Mouse (Mus musculus) adrenal gland, adult 2 months (tissue): ENCODE data around the gene Phlpp2. TPM values are rescaled to one million over a fixed set of nuclear protein-coding genes. Genes with fewer than 3 reads are reported as not detected.

Experiments
- DNase-seq: peaks from one replicate; pipeline ENCODE4 v3.0.0; 2021
- polyA plus RNA-seq: library from polyadenylated mRNA; depleted of rRNA; stranded (reverse); fragments of >200 nt; gene quantifications from 2 replicates; pipeline ENCODE4 v1.2.3, GENCODE M21; 2012
- total RNA-seq, 2 experiments: library from RNA; stranded (reverse); gene quantifications; 2 replicates each; pipeline ENCODE4 v1.2.3; 2021

Gene Phlpp2
- total and polyA plus RNA-seq, 3 experiments, result 2.8 to 10.1 (median 6.2) TPM

DNA sequence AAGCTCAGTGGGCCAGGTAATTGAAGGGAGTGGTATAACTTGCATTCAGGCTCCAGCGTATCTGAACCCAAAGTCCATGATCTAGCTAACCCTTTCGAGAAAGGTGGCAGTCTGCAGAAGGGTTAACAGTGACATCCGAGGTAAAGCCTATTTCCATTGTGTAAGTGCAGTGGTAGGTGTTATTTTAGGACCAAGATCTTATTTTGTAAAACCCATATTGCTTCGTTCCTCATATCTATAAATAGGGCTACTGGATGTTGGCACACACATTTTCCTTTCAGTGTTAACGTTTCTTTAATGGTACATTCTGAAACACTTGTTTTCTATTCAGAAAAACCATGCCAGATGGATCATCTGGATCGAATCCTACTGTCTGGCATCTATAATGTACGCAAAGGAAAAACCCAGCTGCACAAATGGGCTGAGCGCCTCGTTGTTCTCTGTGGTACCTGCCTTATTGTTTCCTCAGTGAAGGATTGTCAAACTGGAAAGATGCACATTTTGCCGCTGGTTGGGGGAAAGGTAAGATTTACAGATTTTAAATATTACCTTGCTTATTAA lies 35.6 kb downstream of the Phlpp2 start:
- no peak for DNase-seq

DNA sequence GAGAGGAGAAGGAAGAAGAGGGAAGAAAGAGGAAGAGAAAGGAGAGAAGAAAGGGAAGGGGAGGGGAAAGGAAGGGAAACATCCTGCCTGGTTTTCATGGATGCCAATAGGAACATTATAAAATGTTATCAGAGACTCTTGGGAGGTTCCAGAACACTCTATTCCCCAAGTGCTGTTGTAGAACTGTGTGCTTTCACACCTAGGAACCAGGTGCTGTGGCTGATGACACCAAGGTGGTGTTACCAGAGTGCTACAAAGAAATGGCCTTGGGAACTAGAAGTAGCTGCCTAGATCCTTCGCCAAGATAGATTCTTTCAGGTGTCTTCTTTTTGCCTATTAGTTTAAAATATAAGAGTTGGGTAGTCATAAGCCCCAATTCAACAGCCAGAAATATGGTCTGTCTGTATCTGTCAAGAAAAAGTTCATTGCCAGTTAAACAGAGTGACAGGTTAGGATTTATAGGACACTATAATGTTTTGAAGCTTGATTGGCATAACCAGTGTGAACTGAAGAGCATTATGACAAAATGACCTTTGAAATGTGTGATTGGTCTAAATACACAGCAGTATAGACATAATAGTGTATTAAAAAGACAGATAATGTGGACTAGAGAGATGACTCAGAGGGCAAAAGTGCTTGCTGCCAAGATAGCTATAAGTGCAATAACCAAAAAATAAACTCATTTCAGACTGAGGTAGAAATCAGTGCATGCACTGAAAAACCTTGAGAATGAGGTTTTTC lies 36.8 kb downstream of the Phlpp2 start:
- DNase-seq, result no peak

DNA sequence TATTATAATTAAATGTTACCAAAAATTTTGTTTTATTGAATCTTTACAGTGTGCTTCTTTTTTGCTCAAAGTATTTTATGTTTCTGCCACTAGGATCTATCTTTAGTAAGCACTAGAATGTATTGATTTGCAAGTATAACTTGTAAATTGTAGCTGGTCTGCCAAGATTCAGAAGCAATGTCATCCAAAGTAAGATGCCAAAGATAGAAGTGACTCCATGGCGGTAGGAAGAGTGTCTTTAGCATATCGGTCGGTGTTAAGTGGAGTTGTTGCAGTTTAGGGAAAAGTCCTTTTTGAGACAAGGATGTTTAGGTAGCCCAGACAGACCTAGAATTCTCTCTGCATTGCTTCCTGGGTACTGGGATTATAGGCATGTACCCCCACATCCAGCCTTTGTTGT lies 38.6 kb downstream of the Phlpp2 start:
- DNase-seq, result no peak

DNA sequence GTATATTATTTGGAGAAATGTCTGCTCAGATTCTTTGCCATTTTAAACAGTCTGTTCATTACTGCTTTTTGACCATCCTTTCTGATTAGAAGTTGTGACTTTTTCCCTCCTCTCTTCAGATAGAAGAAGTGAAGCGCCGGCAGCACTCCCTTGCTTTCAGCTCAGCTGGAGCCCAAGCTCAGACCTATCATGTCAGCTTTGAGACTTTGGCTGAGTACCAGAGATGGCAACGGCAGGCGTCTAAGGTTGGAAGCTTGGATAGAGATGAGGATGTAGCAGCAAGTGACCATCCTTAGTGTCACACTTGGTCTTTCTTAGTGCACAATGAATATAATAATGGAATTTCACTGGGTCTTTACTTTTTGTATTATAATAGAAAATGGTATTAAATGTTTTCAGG lies 39.0 kb downstream of the Phlpp2 start:
- DNase-seq, result no peak

DNA sequence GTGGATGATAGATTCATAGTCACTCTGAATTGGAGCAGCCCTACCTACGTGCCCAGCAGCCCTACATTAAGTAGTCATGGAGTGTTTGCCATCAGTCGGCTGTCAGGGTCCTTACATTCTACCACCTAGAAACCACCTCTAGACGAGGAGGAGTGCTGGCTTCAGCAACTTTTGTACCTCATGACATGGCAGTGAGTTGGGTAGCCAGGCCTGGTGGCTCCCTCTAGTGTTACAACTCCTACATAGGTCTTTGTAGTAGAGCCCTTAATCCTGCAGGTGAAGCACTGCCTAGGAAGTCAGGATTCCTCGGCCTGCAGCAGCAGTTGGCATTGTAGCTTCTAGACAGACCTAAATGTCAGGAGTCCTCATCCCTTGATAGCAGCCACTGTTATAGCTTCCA lies 48.9 kb downstream of the Phlpp2 start:
- peak; percentile 60 for DNase-seq

DNA sequence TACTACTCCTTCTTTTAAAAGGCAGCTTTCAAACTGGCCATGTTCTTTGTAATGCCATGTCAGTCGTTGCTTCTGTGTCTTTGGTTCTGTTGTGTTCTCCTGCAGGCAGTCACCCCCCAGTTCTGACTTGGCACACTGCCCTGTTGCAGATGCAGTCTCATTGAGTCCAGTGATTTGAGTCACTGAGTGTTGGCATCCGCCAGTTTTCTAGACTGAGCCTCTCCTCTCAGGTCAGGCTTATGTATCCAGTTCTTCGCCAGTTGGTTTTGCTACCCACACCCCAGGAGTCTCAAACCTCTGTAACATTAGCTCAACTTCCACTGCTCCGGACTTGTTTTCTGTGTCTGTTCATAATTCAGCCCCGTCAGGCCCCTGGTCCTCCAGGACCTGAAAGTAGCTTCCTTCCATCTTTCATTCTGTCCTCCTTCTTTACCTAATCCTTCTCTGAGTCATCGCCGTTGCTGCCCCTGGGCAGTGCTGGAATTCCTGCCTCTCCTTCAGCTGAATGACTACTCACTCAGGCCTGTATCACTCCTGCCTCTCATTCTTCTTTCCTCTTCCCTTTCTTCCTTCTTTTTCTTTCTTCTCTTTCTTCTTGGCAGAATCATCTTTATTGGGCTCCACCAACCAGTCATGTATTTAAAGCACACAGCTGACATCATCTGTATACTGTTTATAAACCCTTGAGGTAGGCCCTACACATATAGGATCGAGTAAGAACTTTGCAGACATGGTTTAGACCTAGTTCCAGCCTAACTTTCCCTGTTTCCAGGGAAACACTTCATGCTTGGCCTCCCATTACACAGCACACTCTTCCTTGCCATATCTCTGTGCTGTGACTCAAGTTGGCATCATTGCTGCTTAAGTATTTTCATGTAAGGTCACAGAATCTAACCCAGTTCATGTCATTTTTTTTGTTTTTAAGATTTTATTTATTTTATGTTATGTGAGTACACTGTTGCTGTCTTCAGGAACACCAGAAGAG lies 52.4 kb downstream of the Phlpp2 start:
- peak; percentile 7 for DNase-seq

DNA sequence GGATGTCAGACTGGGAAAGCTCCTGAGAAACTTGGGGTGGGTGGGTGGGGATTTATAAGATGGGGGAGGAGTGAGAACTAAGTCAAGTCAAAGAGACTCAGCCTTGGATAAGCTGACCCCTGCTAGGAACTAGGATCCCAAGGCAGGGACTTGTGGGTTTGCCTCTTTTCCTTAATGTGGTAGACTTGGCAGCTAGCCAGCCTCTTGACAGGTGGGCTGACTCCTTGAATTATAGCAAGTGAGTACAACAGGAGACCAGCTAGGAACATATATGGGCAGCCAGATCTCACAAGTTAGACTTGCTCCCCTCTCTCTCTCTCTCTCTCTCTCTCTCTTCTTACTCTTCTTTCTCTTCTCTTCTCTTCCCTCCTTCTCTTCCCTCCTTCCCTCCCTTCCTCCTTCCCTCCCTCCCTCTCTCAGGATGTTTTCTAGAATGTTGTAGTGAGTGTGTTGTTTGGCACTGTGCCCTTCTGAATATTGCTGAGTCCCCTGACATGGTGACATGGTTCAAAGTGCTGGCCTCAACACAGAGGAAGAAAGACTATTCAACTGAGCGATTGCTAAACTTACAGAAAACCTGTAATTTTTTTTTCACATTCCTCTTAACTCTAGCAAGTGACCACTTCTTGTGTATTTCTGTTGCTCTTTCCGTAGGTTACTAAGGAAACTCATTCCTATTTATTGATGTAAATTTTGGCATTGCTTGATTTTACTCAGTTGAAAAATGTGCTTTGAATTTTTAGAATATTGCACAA lies 73.4 kb downstream of the Phlpp2 start:
- no peak for DNase-seq

DNA sequence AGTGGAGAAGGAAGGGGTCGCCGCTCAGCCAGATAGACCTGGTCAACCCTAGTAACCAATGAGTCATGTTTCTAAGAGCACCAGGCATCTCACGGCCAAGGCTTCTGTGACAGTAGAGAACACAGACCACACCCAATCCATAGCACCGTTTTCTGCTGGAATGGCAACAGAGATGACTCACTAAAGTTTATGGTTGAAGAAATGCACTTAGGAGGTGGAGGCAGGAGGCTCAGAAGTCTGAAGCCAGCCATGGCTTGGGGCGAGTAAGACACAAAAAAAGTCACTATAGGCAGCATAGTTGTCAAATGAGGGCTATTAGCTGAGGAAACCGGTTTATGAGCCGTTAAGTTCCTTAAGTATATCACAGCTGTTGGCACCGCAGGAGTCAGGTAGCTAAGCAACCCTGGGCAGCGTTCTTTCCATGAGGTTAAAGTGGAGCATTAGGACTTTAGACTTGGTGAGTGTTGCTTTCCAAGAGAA lies 76.9 kb downstream of the Phlpp2 start:
- DNase-seq, result no peak

DNA sequence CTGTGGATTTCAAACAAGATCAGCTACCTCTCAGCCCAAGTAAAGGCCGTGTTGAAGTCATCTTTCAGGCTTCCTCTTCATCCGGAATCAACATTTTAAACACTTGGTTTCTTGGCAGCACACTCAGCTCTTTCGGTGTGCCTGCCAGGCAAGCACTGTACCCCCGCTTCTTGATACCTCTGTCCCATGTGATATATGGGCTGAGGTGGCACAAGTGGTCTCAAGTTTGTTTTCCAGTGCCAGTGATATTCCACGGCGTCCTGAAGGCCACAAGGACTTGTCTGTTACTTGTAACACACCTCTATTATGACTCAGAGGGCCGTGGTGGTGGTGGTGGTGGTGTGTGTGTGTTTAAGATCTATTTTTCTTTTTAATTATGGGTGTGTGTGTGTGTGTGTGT lies 77.4 kb downstream of the Phlpp2 start:
- no peak for DNase-seq

DNA sequence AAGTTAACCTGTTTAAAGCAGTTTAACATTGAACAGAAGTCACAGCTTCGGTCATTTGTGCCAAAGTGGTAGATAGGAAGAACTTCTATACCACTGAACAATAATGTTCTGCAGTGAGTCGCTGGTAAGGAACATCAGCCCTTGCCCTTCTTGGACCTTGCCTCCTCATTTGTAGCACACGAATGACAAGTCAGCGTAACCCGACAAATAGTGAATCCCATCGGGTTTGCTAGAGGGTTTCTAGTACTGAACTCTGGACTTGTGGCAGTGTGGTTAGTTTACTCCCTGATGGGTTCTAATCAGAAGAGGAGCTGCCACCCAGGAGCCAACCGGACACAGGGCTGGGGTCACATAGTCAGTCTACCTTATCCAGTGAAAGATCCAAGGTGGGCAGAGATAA lies 77.9 kb downstream of the Phlpp2 start:
- no peak for DNase-seq

DNA sequence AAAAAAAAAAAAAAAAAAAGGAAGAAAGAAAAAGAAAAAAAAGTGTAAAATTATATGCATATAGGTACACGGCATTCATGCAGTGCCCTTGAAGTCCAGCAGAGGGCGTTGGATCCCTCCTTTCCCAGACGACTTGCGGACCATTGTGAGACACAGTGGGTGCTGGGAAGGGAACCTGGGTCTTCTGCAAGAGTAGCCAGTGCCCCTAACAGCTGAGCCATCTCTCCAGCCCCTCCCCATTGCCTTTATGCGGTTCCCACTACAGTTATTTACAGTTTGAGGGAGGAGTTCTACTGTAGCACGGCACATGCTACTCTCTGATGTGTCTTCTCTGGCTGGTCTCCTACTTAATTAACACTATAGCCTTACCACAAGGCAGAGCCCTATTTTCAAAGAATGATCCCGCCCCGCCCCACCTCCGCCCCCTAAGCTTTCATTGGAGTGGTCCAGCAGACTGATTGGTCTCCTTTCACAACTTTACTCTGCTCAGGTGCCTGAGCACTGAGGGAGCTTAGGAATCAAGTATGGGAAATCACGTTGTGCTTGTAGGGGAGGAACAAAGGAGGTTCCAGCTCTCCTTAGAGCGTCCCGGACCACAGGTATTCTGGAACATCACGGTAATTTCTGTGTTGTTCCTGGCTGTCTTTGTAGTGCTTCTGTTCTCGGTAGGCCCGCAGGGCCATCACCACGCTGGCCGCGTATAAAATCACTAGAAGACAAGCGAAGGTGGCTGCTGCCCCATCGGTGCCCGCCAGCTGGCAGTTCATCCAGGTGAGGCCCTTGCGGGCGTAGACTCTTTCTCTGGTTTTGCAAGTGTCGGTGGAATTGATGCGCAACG lies 79.3 kb downstream of the Phlpp2 start:
- peak; percentile 23 for DNase-seq

DNA sequence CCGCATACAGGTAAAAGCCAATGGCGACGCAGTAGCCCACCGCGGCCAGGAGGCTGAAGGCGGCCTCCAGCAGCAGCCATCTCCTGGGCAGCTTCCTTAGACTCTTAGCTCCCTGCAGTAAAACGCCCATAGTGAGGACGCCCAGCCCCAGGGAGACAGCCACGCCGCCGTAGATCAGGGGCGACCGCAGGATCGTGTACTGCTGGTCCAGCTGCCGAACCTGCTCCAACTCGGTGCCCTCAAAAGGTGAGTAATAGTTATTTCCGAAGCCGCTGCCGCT lies 79.9 kb downstream of the Phlpp2 start:
- no peak for DNase-seq

DNA sequence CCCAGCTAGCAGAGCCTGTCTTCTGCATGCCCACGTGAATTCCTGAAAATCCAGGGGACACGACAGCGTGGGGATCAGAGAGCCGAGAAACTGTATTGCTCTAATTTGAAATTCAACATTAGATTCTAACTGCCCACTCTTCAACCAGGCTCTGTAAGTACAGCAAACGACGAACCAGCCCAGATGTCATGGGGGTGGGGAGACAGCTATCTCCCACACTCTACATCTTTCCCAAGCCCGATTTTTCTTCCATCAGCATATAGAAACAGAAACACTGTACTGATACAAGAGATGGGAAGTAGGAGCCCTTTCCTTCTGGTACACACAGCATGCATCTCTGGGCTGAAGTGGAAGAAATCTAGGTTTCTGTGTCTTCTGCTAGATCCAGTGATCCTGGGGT lies 83.8 kb downstream of the Phlpp2 start:
- DNase-seq, result no peak

DNA sequence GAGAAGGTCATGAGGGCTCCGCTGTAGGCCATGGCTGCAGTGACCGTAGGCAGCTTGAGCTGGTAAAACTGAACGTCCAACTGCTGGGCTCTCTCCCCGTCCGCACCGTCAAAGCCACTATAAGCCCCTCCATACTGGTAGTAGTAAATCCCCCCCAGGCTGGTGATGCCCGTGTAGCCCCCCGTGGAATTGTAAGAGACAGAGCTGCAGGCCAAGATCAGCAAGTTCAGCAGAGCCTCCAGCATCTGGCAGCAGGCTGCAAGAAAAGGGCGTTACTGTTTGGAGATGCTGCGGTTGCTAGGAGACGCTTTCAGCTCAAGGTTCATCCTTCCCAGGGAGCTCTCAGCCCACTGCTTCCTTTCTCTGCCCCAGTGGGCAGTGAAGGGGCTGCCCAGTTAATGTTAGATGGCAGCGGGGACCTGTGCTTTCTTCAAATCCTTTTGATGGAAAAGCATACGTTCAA lies 86.2 kb downstream of the Phlpp2 start:
- no peak for DNase-seq

DNA sequence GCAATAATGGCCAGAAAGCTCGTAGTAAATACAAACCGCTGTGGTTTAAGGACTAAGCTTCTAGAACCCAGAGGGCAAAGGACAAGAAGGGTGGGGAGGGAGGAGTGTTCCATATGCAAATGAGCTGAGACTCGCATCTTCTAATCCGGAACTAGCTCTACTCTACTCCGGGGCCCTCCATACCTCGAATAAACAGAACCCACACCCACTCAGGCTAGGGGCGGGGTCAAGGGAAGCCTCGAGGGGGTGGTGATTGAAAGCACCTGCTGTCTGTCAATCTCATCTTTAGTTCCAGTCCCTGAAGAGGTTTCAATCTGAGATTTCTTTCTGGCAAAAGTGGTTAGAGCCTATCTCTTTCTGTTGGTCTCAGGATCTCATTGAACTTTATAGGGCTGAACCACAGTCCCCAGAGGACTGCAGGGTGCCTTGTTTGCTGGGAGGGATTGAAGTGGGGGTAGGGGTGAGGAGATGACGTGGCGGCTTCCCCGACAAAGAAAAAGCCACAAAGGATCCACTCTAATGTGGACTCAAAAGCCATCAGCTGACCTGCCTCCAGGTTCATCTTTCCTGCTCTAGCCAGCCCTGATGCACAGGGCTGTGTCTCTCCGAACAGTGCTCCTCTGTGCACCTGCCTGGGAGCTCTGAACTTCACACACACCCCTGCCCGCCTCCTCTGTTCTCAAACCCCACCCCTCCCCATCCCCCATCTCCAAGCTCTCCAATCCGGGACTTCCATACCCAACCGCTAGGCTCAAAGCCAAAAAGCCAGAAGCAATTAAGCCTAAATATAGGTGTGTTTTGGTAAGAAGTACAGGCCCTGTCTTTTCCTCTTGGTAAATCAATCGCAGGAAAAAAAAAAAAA lies 89.1 kb downstream of the Phlpp2 start:
- DNase-seq, result no peak

DNA sequence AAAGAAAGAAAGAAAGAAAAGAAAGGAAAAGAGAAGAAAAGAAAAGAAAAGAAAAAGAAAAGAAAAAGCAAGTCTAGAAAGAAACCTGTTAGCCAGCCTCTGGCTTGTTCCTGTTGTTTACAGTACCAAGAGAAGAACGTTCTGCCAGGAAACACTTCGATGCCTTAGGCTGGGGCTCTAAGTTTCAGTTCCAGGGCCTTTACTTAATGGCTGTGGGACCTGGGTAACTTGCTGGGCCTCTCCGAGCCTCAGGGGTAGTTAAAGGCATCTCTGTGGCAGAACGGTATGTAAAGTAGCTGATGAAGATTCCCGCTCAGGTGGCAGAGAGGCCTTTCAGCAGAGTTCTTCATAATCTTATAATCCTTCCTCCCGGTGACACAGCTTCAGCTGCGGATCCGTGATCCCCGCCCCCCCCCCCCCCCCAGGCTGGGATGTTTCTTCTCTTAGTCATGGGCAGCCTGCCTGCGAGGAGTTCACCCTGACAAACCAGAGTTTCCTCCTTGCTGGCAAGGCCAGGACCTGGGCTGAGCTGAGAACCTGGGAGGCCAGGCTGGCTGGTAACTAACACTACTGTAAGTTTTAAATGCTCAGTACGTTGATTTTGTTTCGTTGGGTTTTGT lies 89.8 kb downstream of the Phlpp2 start:
- peak; percentile 43 for DNase-seq

DNA sequence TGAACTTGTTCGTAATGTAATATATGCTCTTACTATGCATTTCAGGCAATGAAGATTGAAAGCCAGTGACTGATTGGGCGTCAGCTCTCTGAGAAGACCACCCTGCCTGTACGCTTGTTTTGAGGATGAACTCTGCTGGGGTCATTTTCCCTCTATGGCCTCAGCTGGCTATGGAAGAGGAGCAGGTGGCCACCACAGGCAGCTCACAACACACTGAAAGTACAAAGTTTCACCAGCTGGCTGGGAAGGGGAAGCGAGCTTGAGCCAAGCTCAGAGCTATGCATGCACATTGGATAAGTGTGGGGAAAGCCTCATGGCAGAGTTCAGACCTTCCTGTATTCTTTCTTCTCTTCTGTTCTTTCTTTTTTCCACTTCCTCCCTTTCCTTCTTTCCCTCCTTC lies 90.8 kb downstream of the Phlpp2 start:
- DNase-seq, result no peak

DNA sequence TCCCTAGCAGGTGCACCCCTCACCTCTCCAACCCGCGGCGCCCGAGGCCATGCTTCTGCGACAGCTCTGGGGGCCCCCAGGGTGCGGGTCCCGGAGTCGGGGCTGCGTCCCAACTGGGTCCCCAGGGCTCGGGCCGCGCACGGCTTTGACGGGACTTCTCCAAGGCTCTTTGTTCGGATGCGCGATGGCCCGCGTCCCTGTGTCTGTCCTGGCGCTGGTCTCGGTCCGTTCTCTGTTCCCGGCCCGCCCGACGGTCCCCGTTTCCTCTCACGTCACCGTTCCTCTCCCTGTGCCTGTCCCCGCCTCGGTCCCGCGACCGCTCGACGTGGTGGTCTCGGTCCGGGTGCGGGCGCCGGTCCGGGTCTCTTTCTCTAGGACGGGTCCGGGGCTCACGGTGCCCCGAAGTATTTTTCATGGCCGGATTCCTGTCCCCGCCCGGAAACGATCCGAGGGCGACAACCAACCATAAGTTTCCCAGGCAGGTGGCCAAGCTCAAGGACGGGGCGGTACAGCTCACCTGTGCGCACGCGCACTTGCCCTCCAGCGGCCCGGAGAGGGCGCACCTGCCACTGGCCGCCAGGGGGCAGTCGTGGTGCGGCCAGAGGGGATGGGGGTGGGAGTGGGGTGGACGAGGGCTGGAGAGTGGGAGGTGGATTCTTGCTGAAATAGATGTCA lies 93.5 kb downstream of the Phlpp2 start, which contains the start of gene Marveld3:
Gene Marveld3 (minus strand): TSS at position 511 of the 675 bp plus-strand sequence.
- DNase-seq, result peak; percentile 25

DNA sequence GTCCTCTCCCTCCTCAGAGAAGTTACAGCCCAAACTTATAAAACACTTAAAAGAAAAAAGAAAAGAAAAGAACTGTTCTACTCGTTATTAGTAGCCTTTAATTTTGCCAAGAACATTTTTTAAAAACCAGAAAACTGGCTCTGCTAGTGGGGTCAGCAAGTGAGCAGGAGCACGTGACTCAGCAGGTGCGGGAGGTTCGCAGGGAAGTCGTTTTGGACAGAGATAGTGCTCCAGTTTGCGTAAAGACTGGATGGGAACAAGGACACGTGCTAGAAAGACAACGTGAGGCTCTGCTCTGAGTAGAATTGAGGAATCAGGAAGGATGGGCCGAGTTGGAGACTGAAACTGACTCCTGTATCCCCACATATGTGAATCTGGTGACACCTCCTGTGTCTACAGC lies 94.6 kb downstream of the Phlpp2 start:
- DNase-seq, result no peak
